Mouse (Mus musculus) midbrain, embryonic 15.5 days (tissue): ENCODE data around the gene Tln1. TPM values are rescaled to one million over a fixed set of nuclear protein-coding genes. Genes with fewer than 3 reads are reported as not detected.

Source experiments
- ATAC-seq: fragments of 200-750 bp; cut with Nextera tagmentation; replicated peaks from 2 replicates; pipeline ENCODE4 v1.8.0; 2017; ENCODE audit warnings: moderate TSS enrichment
- H3K27ac ChIP-seq: fragments of 300-500 bp; sonication (generic); 2 replicates; pipeline ENCODE4 v1.5.1; 2015; ENCODE audit warnings: mild to moderate bottlenecking, inconsistent platforms
- H3K27me3 ChIP-seq: fragments of 300-500 bp; sonication (generic); replicated peaks from 2 replicates; pipeline ENCODE4 v1.6.1; 2015; ENCODE audit warnings: inconsistent platforms
- H3K36me3 ChIP-seq: fragments of 300-500 bp; sonication (generic); replicated peaks from 2 replicates; pipeline ENCODE4 v1.6.1; 2015; ENCODE audit warnings: inconsistent platforms
- H3K4me1 ChIP-seq: fragments of 300-500 bp; sonication (generic); 2 replicates; pipeline ENCODE4 v1.6.1; 2015; ENCODE audit warnings: inconsistent platforms
- H3K4me2 ChIP-seq: fragments of 300-500 bp; sonication (generic); 2 replicates; pipeline ENCODE4 v1.6.1; 2015; ENCODE audit warnings: inconsistent platforms, mild to moderate bottlenecking, moderate library complexity
- H3K4me3 ChIP-seq: fragments of 300-500 bp; sonication (generic); 2 replicates; pipeline ENCODE4 v1.5.1; 2015; ENCODE audit warnings: mild to moderate bottlenecking, inconsistent platforms
- H3K9ac ChIP-seq: fragments of 300-500 bp; sonication (generic); 2 replicates; pipeline ENCODE4 v1.6.1; 2015; ENCODE audit warnings: mild to moderate bottlenecking, inconsistent platforms
- H3K9me3 ChIP-seq: fragments of 300-500 bp; sonication (generic); 2 replicates; pipeline ENCODE4 v1.6.1; 2016; ENCODE audit warnings: inconsistent platforms
- WGBS: fragments of 180-500 bp; shearing (Covaris S2); methylation state at CpG from one replicate; pipeline ENCODE4 v1.1.7; 2015; ENCODE audit warnings: mixed read lengths; 5-methylcytosine and 5-hydroxymethylcytosine counted together
- polyA plus RNA-seq: library from polyadenylated mRNA; unstranded; fragments of >200 nt; fragmentation: Nextera tagmentation; extraction: Ambion mirVana; gene quantifications from 2 replicates; pipeline ENCODE4 v1.2.1, GENCODE M21; 2015

Gene Tln1
- polyA plus RNA-seq, 1 experiment from 2014 or later, result 61.0 TPM

DNA sequence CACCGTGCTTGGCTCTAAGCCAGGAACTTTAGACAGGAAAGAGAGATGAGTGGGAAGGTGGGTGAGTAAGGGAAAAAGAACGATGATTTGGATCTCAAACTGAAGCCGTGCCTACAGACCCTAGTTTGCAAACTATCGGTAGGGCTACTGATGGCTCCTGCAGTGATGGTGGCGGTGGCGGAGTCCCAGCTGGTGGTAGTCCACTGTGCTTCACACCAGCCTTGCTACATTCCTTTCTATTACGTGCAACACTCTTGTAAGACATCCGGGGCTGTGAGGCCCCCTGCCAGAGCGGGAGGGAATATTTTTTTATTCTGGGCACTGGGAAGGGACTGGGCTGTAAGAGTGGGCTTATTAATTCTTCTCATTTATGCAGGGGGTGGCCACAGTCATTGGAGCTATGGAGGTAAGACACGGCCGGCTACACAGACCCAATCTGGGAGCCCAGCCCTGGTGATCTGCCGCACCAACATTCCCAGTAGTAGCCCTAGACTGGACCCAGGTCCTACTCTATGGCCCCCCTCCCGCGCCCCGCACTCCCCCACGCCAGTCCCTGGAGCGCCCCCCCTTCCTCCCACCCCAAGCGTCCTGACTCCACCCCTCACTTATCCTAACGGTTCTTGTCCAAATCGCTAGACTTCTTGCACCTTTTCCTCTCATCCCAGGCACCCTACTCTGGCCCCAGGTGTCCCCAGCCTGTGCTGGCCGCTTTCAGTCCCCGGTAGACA lies 54.4 kb downstream of the Tln1 start:
- H3K4me1 ChIP-seq, result peaks cover 10% of the 10 kb centered on the region; the same call in 1 of the 2 replicates
- H3K36me3 ChIP-seq, result no peaks in the 10 kb centered on the region
- WGBS, result 14% methylated on average over 21 of the region's 22 CpGs
- H3K9ac ChIP-seq, result no peak overlapping the region
- H3K9me3 ChIP-seq, result no peaks in the 10 kb centered on the region
- no peak; the same call in 1 of the 2 replicates for ATAC-seq
- peak overlapping the region; percentile 21 for H3K4me3 ChIP-seq
- peaks cover 13% of the 10 kb centered on the region for H3K27me3 ChIP-seq
- H3K27ac ChIP-seq, result no peak overlapping the region
- H3K4me2 ChIP-seq, result peak overlapping the region; percentile 40

DNA sequence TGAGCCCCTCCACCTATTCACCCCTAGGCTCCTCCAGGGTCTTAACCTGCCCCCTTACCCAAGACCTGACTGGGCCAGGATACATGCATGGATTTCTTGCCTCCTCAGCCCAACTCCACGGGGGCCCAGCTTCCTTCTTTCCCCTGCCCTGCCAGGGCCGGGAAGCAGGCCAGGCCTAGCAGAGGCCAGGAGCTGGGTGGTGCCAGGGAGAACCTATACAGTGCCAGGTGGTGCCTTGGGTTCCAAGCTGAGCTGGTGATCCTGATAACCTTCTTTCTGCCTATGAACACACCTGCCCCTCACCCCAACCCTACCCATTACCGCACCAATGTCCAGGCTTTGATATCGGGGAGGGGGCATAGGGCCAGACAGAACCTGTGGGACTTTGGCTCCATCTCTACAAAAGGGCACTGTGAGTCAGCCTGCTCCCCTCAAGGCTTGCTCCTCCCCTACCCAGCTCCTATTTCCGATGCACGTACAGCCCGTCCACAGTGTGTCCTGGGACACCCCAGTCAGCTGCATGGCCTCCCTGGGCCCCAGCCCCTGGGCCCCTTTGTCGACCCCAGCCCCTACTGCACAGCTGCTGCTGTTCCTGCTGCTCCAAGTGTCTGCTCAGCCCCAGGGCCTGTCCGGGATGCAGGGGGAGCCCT lies 55.8 kb downstream of the Tln1 start, which contains the start of gene Car9:
Gene Car9, plus strand, starts transcription at position 431 of the 650 bp plus-strand sequence.
- H3K36me3 ChIP-seq, result no peaks in the 10 kb centered on the region
- no peak within 1 kb of the TSS for H3K4me3 ChIP-seq
- H3K4me1 ChIP-seq, result peaks cover 10% of the 10 kb centered on the region; the same call in 1 of the 2 replicates
- peaks cover 13% of the 10 kb centered on the region for H3K27me3 ChIP-seq
- no peak within 1 kb of the TSS for H3K9ac ChIP-seq
- no peak for ATAC-seq
- H3K27ac ChIP-seq, result no peak within 1 kb of the TSS
- no peaks in the 10 kb centered on the region for H3K9me3 ChIP-seq
- WGBS, result 49% methylated on average over 9 of the region's 9 CpGs
- no peak within 1 kb of the TSS for H3K4me2 ChIP-seq

DNA sequence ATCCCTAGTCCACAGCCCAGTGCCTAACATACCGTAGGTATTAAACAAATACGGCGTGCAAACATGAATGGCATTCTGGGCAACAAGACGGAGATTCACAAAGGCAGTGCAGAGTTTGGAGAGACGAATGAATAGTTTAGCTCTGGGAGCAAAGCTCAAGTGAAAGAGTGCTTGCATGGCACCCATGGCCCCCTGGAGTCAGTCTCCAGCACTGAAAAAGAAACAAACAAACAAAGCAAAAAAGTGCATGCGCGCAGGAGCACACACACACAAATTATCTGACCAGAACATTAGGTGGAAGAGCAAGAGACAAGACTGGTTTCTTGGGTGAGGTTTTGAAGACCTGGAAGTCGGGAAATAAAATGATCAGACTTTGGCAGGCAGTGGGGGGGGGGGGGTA lies 56.4 kb downstream of the Tln1 start:
- Histone ChIP-seq H3K4me1 (peaks cover 10% of the 10 kb centered on the region; the same call in 1 of the 2 replicates), H3K9ac (no peak overlapping the region), H3K27ac (no peak overlapping the region), H3K9me3 (no peaks in the 10 kb centered on the region), H3K4me2 (no peak overlapping the region), H3K36me3 (no peaks in the 10 kb centered on the region), H3K4me3 (no peak overlapping the region), H3K27me3 (peaks cover 13% of the 10 kb centered on the region)
- 62% methylated on average over 8 of the region's 8 CpGs for WGBS
- no peak for ATAC-seq

DNA sequence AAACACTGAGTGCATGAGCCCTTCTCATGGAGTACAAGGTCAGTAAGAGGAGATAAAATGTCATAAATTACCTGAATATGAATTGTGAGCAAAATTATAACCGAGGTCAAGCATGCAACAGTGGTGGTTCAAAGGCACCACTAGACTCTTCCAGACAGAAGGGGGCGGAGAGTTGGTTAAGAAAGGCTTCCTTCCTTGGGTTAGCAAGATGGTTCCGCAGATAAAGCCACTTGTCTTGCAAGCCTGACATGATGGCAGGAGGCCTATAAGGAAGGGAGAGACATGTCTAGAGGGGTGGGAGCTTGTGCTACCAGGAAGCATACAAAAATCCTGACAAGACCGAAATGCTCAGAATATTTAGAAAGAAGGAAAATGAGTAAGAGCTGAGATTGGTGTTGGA lies 58.2 kb downstream of the Tln1 start:
- no peak overlapping the region for H3K4me2 ChIP-seq
- H3K27ac ChIP-seq, result no peak overlapping the region
- no peak overlapping the region for H3K4me3 ChIP-seq
- peaks cover 13% of the 10 kb centered on the region for H3K27me3 ChIP-seq
- 83% methylated on average over 4 of the region's 4 CpGs for WGBS
- ATAC-seq, result no peak
- peaks cover 16% of the 10 kb centered on the region for H3K4me1 ChIP-seq
- no peak overlapping the region for H3K9ac ChIP-seq
- H3K36me3 ChIP-seq, result no peaks in the 10 kb centered on the region
- no peaks in the 10 kb centered on the region for H3K9me3 ChIP-seq

DNA sequence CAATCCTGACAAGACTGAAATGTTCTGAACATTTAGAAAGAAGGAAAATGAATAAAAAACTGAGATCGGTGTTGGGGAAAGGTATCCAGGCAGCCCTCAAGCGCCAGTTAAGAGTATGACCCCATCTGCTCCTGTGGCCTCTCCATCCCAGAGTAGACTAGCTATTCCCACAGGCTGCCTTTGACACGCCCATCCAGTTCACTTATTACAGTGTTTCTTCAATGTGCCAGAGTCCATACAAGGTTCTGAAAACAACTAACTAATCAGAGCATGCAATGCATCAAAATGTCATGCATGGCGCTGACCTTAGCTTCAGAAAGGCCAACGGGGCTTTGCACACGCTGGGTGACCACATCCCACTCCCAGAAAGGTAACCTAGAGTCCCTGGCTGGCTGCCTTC lies 59.0 kb downstream of the Tln1 start:
- H3K27ac ChIP-seq, result no peak overlapping the region
- no peak overlapping the region for H3K4me2 ChIP-seq
- ATAC-seq, result no peak
- H3K27me3 ChIP-seq, result peaks cover 9% of the 10 kb centered on the region
- no peak overlapping the region for H3K9ac ChIP-seq
- 82% methylated on average over 6 of the region's 6 CpGs for WGBS
- H3K36me3 ChIP-seq, result no peaks in the 10 kb centered on the region
- H3K9me3 ChIP-seq, result no peaks in the 10 kb centered on the region
- no peak overlapping the region for H3K4me3 ChIP-seq
- peaks cover 18% of the 10 kb centered on the region for H3K4me1 ChIP-seq

DNA sequence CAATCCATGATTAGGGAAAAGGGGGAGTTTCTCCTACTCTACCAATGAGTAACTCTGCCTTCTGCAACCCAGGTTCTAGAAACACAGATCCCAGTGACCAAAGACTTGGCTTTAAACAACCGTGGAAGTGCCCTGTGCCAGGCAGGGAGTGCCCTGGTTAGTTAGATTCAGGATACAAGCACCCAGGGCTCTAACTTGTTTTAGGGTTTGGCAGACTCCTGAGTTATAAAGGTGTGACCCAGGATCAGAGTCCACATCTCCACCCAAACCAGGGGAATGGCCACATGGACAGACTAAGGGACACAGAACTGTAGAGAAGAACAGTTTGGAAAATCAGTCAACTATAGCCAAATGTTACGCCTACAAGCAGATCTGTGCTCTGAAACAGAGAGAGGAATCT lies 59.5 kb downstream of the Tln1 start:
- Histone ChIP-seq H3K36me3 (no peaks in the 10 kb centered on the region), H3K9me3 (no peaks in the 10 kb centered on the region), H3K4me2 (no peak overlapping the region), H3K27ac (no peak overlapping the region), H3K9ac (no peak overlapping the region), H3K4me1 (peaks cover 13% of the 10 kb centered on the region), H3K4me3 (no peak overlapping the region), H3K27me3 (peaks cover 9% of the 10 kb centered on the region)
- 66% methylated on average over 2 of the region's 2 CpGs for WGBS
- no peak for ATAC-seq

DNA sequence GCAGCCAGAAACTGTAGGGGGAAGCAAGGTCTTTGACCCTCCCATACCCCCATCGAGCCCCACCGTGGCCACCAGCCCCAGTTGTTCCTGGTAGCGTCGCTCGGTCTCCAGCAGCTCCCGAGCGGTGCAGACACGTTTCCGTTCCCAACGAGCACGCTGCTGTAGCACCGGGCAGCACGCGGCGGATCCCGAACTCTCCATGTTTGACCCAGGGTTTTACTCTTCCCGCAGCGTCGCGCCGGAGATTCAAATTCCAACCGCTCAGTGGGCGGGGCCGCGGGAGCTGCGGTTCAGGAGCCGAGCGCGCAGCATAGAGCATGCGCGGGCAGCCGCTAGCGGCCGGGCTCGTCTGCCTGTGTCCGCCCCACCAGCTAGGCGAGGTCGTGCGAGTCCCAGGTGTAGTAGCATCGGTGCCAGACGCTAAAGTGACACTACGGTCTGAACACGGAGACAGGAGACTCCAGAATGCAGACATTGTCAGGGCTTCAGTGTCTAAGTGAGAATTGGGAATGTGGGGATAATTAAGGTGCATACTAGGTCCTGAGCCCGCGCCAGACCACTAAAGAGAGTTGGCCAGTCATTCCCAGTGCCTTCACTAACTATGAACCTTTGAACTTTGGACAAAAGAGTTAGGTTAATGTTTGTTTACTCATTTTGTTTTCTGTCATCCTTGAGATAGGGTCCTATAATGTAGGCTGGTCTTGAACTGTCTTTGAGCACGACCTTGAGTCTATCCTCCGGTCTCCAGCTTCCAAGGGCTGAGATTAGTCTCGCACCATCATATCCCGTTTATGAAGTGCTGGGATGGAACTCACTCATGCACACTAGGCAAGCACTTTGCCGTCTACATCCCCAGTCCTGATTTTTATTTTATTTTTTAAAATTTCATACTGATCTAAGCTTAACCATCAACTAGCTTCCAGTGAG lies 62.8 kb downstream of the Tln1 start, which contains the start of gene Arhgef39:
Gene Arhgef39, minus strand, starts transcription at position 289 of the 927 bp plus-strand sequence.
- Histone ChIP-seq H3K4me2 (peak within 1 kb of the TSS; percentile 84), H3K27me3 (no peaks in the 10 kb centered on the region), H3K9me3 (no peaks in the 10 kb centered on the region), H3K4me3 (peak within 1 kb of the TSS; percentile 53), H3K4me1 (peaks cover 23% of the 10 kb centered on the region), H3K9ac (peak within 1 kb of the TSS; percentile 50), H3K27ac (no peak within 1 kb of the TSS), H3K36me3 (no peaks in the 10 kb centered on the region)
- 6% methylated on average over 50 of the region's 50 CpGs for WGBS
- ATAC-seq, result peak; percentile 87

DNA sequence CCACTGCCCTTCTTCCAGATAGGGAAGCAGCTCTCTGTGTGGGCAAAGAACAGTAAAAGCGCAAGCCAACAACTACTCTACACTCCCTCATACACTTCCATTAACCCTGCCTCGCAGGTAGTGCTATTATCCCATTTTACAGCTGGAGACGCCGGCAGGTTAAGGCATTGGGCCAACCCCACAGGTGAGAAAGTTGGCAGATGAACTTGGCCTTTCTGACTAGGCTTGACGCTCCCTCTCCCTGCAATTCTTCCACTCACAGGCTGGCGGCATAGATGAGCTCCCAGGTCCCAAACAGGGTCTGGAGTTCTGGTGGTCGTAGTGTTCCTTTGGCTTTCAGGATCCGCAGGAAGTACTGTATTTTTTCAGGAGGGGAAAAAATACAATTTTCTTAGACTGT lies 63.5 kb downstream of the Tln1 start:
- H3K9ac ChIP-seq, result 0 out of 2 replicates have a peak overlapping the region, but pooled peaks have one; percentile 50
- H3K4me1 ChIP-seq, result peaks cover 30% of the 10 kb centered on the region
- no peaks in the 10 kb centered on the region for H3K27me3 ChIP-seq
- no peaks in the 10 kb centered on the region for H3K9me3 ChIP-seq
- peak overlapping the region; percentile 84 for H3K4me2 ChIP-seq
- 16% methylated on average over 8 of the region's 8 CpGs for WGBS
- peak; percentile 32; the same call in 1 of the 2 replicates for ATAC-seq
- no peak overlapping the region for H3K27ac ChIP-seq
- peak overlapping the region; percentile 53 for H3K4me3 ChIP-seq
- no peaks in the 10 kb centered on the region for H3K36me3 ChIP-seq

DNA sequence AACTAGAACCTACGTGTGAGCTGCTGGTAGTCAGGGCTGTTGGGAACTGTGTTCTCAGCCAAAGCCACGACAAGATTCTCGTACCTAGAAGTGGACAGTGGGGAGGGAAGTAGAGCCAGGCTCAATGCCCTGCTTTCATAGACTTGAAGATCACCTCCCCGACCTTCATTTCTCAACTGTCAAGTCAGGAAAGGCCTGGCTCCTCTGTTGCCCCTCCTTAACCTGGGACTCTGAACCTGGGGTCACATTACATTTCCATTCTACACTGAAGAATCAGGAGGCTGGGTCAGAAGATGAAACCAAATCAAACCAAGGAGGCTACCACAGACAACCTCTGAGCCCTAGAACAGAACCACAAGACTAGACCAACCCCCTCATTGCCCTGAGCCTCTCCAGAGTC lies 64.5 kb downstream of the Tln1 start:
- Histone ChIP-seq H3K9me3 (no peaks in the 10 kb centered on the region), H3K27me3 (no peaks in the 10 kb centered on the region), H3K4me2 (no peak overlapping the region), H3K36me3 (no peaks in the 10 kb centered on the region), H3K27ac (no peak overlapping the region), H3K4me1 (peaks cover 32% of the 10 kb centered on the region), H3K9ac (no peak overlapping the region), H3K4me3 (no peak overlapping the region)
- no peak for ATAC-seq
- WGBS, result 88% methylated on average over 4 of the region's 4 CpGs

DNA sequence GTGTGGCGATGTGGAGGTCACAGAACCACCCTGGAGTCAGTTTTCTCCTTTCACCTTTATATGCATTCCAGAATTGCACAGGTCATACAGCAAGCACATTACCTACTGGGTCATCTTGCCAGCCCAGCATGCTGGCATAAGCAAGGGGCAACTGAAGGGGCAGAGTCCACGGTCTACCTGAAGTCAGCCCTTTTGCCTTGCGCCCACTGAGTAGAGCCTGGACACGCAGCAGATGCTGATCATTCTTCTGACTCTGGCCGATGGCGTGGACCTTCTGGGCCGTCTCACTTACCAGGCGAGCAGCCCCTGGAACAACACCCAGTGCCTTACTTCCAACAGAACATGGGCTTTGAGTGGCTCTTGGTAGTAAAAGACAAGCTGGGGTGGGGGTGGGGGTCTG lies 65.1 kb downstream of the Tln1 start:
- H3K36me3 ChIP-seq, result no peaks in the 10 kb centered on the region
- H3K9me3 ChIP-seq, result no peaks in the 10 kb centered on the region
- no peak overlapping the region for H3K4me2 ChIP-seq
- H3K27me3 ChIP-seq, result no peaks in the 10 kb centered on the region
- peaks cover 32% of the 10 kb centered on the region for H3K4me1 ChIP-seq
- WGBS, result 96% methylated on average over 8 of the region's 8 CpGs
- H3K4me3 ChIP-seq, result no peak overlapping the region
- H3K9ac ChIP-seq, result no peak overlapping the region
- no peak for ATAC-seq
- no peak overlapping the region for H3K27ac ChIP-seq

DNA sequence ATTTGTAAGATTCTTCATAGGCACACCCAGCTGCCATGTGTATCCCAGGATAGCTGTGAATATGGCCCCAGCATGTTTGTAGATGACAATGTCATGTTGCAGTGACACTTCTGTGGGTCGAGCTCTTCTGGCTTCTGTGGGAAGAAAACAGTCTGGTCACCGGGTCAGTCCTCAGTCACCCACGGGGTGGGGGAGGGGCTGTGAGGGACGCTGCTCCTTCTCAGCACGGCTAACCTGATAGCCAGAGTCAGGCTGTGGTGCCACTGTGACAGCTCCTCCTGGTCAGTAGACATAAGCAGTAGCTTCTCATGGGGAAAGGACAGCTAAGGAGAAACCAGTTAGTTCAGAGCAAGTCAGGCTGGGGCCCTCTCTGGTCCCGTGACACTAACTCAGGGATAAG lies 65.9 kb downstream of the Tln1 start:
- ATAC-seq, result no peak
- H3K4me1 ChIP-seq, result peaks cover 34% of the 10 kb centered on the region
- H3K4me3 ChIP-seq, result no peak overlapping the region
- H3K27me3 ChIP-seq, result no peaks in the 10 kb centered on the region
- H3K4me2 ChIP-seq, result no peak overlapping the region
- H3K9me3 ChIP-seq, result no peaks in the 10 kb centered on the region
- H3K27ac ChIP-seq, result no peak overlapping the region
- H3K36me3 ChIP-seq, result no peaks in the 10 kb centered on the region
- H3K9ac ChIP-seq, result no peak overlapping the region
- WGBS, result 46% methylated on average over 6 of the region's 6 CpGs

DNA sequence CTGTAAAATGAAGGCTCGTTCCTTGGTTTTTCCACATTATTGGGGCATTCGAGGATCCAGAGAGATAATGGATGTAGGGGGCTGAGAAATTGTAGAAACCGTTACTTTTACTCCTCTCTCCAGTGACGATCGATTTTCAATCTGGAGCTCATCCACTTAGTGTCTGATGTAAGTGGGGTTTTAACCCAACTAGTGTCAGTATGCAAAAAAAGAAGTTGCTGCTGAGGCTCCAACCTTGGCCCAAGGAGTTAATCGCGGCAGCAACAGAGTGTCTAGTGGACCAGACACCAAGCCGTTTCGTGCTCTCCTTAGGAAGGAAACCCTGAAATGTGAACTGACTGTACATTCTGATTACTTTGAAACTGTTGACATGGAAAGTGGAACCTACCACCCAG lies 68.6 kb downstream of the Tln1 start:
- no peaks in the 10 kb centered on the region for H3K9me3 ChIP-seq
- peak overlapping the region; percentile 94 for H3K27ac ChIP-seq
- peak overlapping the region; percentile 59 for H3K4me2 ChIP-seq
- H3K9ac ChIP-seq, result peak overlapping the region; percentile 84
- no peaks in the 10 kb centered on the region for H3K27me3 ChIP-seq
- ATAC-seq, result no peak
- H3K4me1 ChIP-seq, result peaks cover 24% of the 10 kb centered on the region
- no peaks in the 10 kb centered on the region for H3K36me3 ChIP-seq
- peak overlapping the region; percentile 84 for H3K4me3 ChIP-seq
- 1% methylated on average over 9 of the region's 9 CpGs for WGBS
